Mouse (Mus musculus): ENCODE results near the gene Galnt14. TPM values are rescaled to one million over a fixed set of nuclear protein-coding genes. Genes with fewer than 3 reads are reported as not detected.

Gene Galnt14
- polyA plus RNA-seq (2014; fragmentation: Illumina TruSeq; extraction: RNeasy Lipid Tissue Mini Kit (QIAGEN cat#74804); ENCODE audit: low read depth, low replicate concordance), result not detected

GRCm38 (mm10) chr17:73710042-73710911, at the start of gene Galnt14:
Galnt14 (minus strand) TSS chr17:73710453.

Other genes with a start within 250 kb of the Galnt14 start
- 27.1 TPM for gene Ehd3, start 93.7 kb upstream of the Galnt14 start, polyA plus RNA-seq (2014; fragmentation: Illumina TruSeq; extraction: RNeasy Lipid Tissue Mini Kit (QIAGEN cat#74804); ENCODE audit: low read depth, low replicate concordance)
- gene Xdh, start 239.7 kb upstream of the Galnt14 start, polyA plus RNA-seq (2014; fragmentation: Illumina TruSeq; extraction: RNeasy Lipid Tissue Mini Kit (QIAGEN cat#74804); ENCODE audit: low read depth, low replicate concordance), result 87.4 TPM